19 mouse cellular contexts compared by ENCODE assay signal in genomic region chr19:21461221-21461960, GRCm38 (mm10). TPM values are rescaled to one million over a fixed set of nuclear protein-coding genes. Genes with fewer than 3 reads are reported as not detected.
DNase-seq lines count a peak whose midpoint lies in the region; ATAC-seq lines count a peak whose summit lies in the region.
"Had no signal": no experiment of that assay in that cellular context is flagged by ENCODE, and none has a peak within 500 bp of the region (broad histone marks: within the 10 kb centered on the region; RNA-seq: fewer than 3 reads in every experiment).

No protein-coding gene starts in this region.

- no peak overlapping the region for H3K4me3 ChIP-seq in forebrain, embryonic 13.5 days
- H3K4me3 ChIP-seq: heart, embryonic 12.5 days; layer of hippocampus, adult 2 months; limb, embryonic 12.5 days; midbrain, embryonic 12.5 days had no signal

- no peaks in the 10 kb centered on the region for H3K36me3 ChIP-seq in forebrain, embryonic 13.5 days (ENCODE audit: poor library complexity, severe bottlenecking)
- H3K36me3 ChIP-seq: heart, embryonic 12.5 days; limb, embryonic 12.5 days; midbrain, embryonic 12.5 days had no signal

- DNase-seq in 416B (ENCODE audit: low read depth) (peak; percentile 90), NIH3T3 (ENCODE audit: low read depth) (peak; percentile 35)
- no peak for DNase-seq in layer of hippocampus, postnatal 14 days (ENCODE audit: low spot score in 2 of 2)
- no peak for DNase-seq in right cerebral cortex, postnatal 25 days
- DNase-seq: cerebellum, adult 11 months; cerebellum, postnatal 14 days; gastrocnemius, postnatal 36 days; heart, postnatal 4 days; right cerebral cortex, adult 18-20 months had no signal

- WGBS in forebrain, embryonic 13.5 days: 76% methylated on average over 5 of the region's 5 CpGs

- H3K27me3 ChIP-seq in forebrain, embryonic 13.5 days: no peaks in the 10 kb centered on the region
- H3K27me3 ChIP-seq: heart, embryonic 12.5 days; limb, embryonic 12.5 days; midbrain, embryonic 12.5 days had no signal

- H3K9ac ChIP-seq in forebrain, embryonic 13.5 days: no peak overlapping the region
- H3K9ac ChIP-seq: heart, embryonic 12.5 days; limb, embryonic 12.5 days; midbrain, embryonic 12.5 days had no signal

- H3K9me3 ChIP-seq in forebrain, embryonic 13.5 days (replicated peaks): no peaks in the 10 kb centered on the region
- H3K9me3 ChIP-seq: G1E; heart, embryonic 12.5 days; limb, embryonic 12.5 days; midbrain, embryonic 12.5 days had no signal

- H3K27ac ChIP-seq in forebrain, embryonic 13.5 days: no peak overlapping the region
- H3K27ac ChIP-seq: layer of hippocampus, adult 2 months; limb, embryonic 12.5 days; midbrain, embryonic 12.5 days had no signal

- H3K4me2 ChIP-seq in forebrain, embryonic 13.5 days: no peak overlapping the region
- H3K4me2 ChIP-seq: heart, embryonic 12.5 days; limb, embryonic 12.5 days; midbrain, embryonic 12.5 days had no signal

- no peaks in the 10 kb centered on the region for H3K4me1 ChIP-seq in forebrain, embryonic 13.5 days
- H3K4me1 ChIP-seq: heart, embryonic 12.5 days; limb, embryonic 12.5 days; midbrain, embryonic 12.5 days had no signal

- ATAC-seq in hematopoietic stem cell, adult 5-6 weeks (replicated peaks in 1 of 2; ENCODE audit: insufficient read depth in 1 of 2, low FRiP score in 2 of 2, low TSS enrichment in 1 of 2, low read depth in 1 of 2, poor library complexity in 2 of 2, severe bottlenecking in 2 of 2): peak; percentile 51 to 86; a peak in 3 of 4 replicates
- ATAC-seq in megakaryocyte, adult 5-6 weeks (ENCODE audit: poor library complexity, severe bottlenecking): peak; percentile 98
- no peak for ATAC-seq in forebrain, embryonic 13.5 days
- ATAC-seq: CD4-positive, CD25-positive, alpha-beta regulatory T cell, adult 4 months; forebrain, embryonic 14.5 days had no signal

RNA-seq across cellular contexts. Expression of gene Gda, which starts 11.9 kb away (rescaled TPM):
- total RNA-seq in hematopoietic stem cell, adult 5-6 weeks (2017): 14.5 and 38.6 TPM in 2 replicates
- total RNA-seq in megakaryocyte, adult 5-6 weeks (2015): 165 and 167 TPM in 2 replicates
- total RNA-seq in megakaryocyte, adult 5-6 weeks (2017): 226 and 236 TPM in 2 replicates
- 100 to 1,000 TPM; 137 to 150 TPM for total RNA-seq in layer of hippocampus, postnatal 14 days (2021)
- polyA plus RNA-seq in forebrain, embryonic 13.5 days (2015; fragmentation: Nextera tagmentation; extraction: Ambion mirVana): 0.39 and 0.65 TPM in 2 replicates
- polyA plus RNA-seq: limb, embryonic 12.5 days; midbrain, embryonic 12.5 days had no signal

Comparison
In these comparisons a context has a peak if more than half of its experiments do, and no peak if none do; other contexts are left out.
1. DNase-seq: peak in 416B (single experiment) and NIH3T3 (single experiment); none in layer of hippocampus, postnatal 14 days (0 of 2) and right cerebral cortex, postnatal 25 days (single experiment).